Mouse (Mus musculus): ENCODE data around the gene Grin2b.
"Not testable (repeated sequence)": the region's sequence is repeated elsewhere in the genome, so short reads cannot be mapped to it uniquely, and the experiment has no call there.

The Grin2b gene

DNA sequence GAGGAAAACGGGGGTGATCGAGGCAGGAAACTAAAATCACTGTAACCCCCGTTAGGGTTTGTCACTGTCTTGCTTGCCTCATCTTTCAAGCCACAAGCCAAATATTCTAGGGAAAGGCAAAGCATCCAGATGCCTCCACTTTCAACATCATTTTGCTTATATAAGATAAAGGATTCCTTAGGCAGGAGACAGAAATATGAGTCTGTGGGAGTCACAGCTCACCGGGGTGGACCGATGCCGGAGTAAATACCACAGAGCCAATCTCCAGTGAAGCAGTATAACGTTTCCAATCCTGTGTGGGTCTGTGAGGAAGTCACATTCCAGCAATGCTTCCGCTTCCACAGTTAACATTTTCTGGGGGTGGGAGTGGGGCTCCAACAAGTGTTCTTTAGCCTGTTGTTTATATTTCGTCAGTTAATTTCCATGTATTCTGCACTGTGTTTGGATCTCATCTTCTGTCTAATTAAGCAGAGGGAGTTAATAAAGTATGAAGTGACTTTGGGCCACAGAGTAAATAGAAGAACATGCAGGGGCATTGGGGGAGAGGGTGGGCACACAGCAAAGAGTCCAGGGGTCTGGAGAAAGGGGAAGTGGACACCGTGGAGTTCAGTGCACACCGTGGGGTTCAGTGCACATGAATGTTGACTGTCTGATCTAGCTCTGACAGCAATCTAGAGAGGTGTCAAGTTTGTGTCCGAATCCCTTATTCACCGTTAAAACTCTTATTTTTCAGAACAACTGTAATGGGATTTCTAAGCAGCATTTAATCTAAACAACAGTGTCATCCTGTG lies 374.9 kb downstream of the Grin2b start:
- no peak for DNase-seq (ENCODE audit: low spot score)

- DNase-seq (ENCODE audit: low spot score), result no peak
Measured at GRCm38 (mm10) chr6:135797371-135798033, 375.8 kb downstream of the Grin2b start.

GRCm38 (mm10) chr6:135796911-135797310 lies 376.4 kb downstream of the Grin2b start:
- DNase-seq (ENCODE audit: low spot score), result no peak

DNA sequence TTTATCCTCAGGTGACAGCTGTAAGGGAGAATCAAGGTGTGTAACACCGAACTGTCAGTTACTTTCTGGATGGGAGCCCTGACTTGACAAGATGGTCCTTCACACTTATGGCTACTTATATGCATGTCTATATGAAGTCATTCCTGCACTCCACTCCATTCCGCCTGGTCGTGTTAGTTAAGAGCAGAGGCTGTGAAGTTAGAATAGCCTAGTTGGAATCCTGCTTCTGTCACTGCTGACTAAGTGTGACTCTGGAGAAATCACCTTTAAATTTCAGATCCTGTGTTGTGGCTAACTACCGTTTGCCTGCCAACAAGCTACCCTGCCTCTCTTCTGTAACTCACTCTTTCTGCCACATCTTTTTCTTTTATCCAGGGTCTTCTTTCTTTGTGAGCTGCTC lies 381.9 kb downstream of the Grin2b start:
- no peak for DNase-seq (ENCODE audit: low spot score)

DNA sequence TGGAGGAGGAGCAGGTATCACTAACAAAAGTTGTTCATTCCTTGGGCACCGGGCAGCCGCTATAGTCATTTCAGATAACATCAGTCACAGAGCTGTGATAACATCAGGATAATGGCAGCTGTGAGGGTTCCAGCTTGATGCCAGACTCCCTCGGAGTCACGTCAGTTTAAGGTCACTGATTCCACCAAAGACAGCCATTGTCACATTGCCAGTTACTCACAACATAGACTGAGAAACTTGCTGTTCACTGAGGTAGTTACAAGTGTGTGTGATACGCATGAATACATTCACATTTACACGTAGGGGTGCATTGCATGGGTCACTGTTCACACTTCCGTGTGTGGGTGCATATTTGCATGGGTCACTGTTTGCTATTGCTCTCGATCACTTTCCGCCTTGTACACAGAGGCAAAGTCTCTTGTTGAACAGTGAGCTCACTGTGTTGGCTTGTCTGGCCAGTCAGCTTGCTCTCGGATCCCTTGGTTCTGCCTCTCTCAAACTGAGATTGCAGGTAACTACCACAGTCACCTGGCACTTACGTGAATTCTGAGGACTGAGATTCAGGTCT lies 383.6 kb downstream of the Grin2b start:
- no peak for DNase-seq (ENCODE audit: low spot score)

DNA sequence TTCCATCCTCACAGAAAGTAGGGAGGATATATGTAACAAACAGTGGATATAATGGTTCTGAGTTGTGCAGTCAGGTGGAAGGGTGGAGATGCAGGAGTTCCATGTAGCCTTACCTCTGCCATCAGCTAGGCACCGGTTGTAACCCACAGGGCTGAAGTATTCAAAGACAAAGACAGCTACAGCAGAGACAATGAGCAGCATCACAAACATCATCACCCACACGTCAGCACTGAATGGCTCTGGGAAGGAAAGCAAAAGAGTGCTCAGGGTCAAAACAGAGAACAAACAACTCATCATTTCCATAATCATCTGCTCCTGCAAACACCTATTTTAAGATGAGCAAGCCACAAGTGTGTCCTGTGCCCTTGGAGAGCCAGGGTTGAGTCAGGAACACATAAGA lies 398.6 kb downstream of the Grin2b start:
- DNase-seq (ENCODE audit: low spot score), result no peak

- no peak for DNase-seq (ENCODE audit: low spot score)
Measured at GRCm38 (mm10) chr6:135767572-135767971, 405.7 kb downstream of the Grin2b start.

- DNase-seq (ENCODE audit: low spot score), result no peak
Measured at GRCm38 (mm10) chr6:135758735-135759134, 414.6 kb downstream of the Grin2b start.

- no peak for DNase-seq (ENCODE audit: low spot score)
Measured at GRCm38 (mm10) chr6:135756075-135756474, 417.2 kb downstream of the Grin2b start.

GRCm38 (mm10) chr6:135748412-135749076 lies 424.8 kb downstream of the Grin2b start:
- no peak for DNase-seq (ENCODE audit: low spot score)

- no peak for DNase-seq (ENCODE audit: low spot score)
Measured at GRCm38 (mm10) chr6:135745606-135746005, 427.7 kb downstream of the Grin2b start.

DNA sequence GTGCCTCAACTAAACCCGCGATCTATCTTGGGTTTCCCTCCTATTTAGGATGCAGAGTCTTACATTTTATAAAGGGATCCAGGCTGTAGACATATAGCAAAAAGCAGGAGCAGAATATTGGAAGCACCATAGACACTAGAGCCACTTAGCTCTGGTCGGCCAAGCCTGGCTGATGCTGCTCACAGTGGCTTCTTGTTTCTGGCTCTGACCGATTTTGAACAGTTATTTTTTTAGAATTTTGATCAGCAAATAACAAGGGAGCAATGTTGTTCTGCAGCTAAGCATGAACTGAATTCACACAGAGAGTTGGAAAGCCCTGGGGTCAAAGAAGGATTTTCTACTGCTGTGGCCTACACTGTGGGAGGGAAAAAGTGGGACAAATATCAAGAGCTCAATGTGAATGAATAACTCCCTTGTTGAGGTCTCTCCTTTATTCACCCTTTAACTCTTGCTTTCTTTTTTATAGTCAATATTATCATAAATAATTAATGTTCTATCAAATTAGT lies 439.0 kb downstream of the Grin2b start:
- DNase-seq (ENCODE audit: low spot score), result no peak

DNA sequence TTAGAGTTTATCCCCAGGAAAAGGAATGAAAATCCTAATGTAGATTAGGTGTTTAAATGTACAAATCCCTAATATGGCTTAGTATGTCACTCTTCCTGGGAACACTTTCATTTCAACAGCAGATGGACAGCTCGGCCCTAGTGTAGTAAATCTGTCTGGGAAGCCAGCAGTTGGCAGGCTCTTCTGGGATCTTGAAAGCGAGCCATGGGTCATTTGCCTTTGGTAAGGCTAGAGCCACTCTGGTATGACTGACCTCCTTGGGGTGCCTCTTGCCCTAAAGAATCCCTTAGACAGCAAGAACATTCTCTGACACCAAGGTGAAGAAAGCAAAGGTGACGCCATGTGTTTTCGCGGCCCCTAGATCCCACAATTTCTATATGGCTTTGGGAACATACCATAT lies 446.2 kb downstream of the Grin2b start:
- no peak for DNase-seq (ENCODE audit: low spot score)

- no peak for DNase-seq (ENCODE audit: low spot score)
Measured at GRCm38 (mm10) chr6:135721706-135722105, 451.6 kb downstream of the Grin2b start.

GRCm38 (mm10) chr6:135714906-135715305 lies 458.4 kb downstream of the Grin2b start:
- no peak for DNase-seq (ENCODE audit: low spot score)

GRCm38 (mm10) chr6:135714236-135714635 lies 459.1 kb downstream of the Grin2b start:
- DNase-seq (ENCODE audit: low spot score), result no peak

DNA sequence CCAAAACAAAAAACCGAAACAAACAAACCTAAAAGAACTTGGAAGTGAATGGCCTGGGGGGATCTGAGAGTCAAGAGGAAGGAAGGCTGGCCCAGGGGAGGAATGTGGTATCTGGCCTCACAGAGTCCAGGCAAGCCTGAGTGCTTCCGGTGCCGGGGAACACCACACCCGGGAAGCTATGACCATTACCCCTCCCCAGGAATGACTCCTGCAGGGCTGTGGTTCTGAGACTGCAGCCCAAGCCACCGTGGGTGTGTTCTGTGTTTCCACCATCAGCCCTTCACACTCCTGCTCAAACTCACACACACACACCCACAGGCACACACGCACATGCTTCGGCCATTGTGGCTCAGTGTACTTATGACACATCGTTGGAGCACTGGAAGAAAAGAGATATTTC lies 459.6 kb downstream of the Grin2b start:
- DNase-seq (ENCODE audit: low spot score), result no peak

- DNase-seq (ENCODE audit: low spot score), result not testable (repeated sequence)
Measured at GRCm38 (mm10) chr6:135706850-135707522, 466.3 kb downstream of the Grin2b start.

DNA sequence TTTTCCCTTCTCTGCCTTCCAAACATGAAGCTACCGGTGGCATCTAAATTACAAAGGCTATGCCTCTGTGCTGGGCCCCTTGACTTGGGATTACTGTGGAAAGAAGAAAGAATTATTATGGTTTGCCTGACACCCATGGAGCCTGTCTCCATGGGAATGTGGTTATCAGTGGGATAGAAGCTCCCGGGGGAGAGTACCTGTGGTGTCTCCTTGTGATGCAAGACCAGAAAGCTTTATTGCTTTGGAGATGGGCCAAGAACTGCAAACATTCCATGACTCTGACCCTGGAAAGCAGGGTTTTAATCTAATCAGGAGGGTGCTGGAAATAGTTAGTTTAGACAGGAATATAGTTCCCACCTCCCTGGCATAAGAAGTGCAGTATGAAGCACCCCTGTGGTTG lies 469.7 kb downstream of the Grin2b start:
- DNase-seq (ENCODE audit: low spot score), result no peak

GRCm38 (mm10) chr6:135701361-135701760 lies 471.9 kb downstream of the Grin2b start:
- DNase-seq (ENCODE audit: low spot score), result no peak

GRCm38 (mm10) chr6:135700717-135701345 lies 472.5 kb downstream of the Grin2b start:
- no peak for DNase-seq (ENCODE audit: low spot score)

Data from ovary, postnatal 14 days (tissue).